Mouse (Mus musculus) macrophage (primary cell): ENCODE results near the gene Btnl10. TPM values are rescaled to one million over a fixed set of nuclear protein-coding genes. Genes with fewer than 3 reads are reported as not detected.

Experiments
- polyA plus RNA-seq: library from polyadenylated mRNA; stranded (reverse); fragments of 250-400 nt; gene quantifications from 3 replicates; pipeline ENCODE4 v1.2.4, GENCODE M21; 2018; ENCODE audit warnings: inconsistent platforms

The Btnl10 gene
- polyA plus RNA-seq, 1 experiment from 2014 or later, result not detected

Other genes starting within 250 kb of the Btnl10 start
- gene Olfr320, start 236.8 kb upstream of the Btnl10 start, polyA plus RNA-seq, result not detected in 3 replicates
- not detected in 3 replicates for gene Olfr319, start 218.7 kb upstream of the Btnl10 start, polyA plus RNA-seq
- not detected in 3 replicates for gene Olfr318, start 193.9 kb upstream of the Btnl10 start, polyA plus RNA-seq
- not detected in 3 replicates for gene Olfr317, start 178.7 kb upstream of the Btnl10 start, polyA plus RNA-seq
- not detected in 3 replicates for gene Olfr316, start 165.2 kb upstream of the Btnl10 start, polyA plus RNA-seq
- gene Olfr315, start 144.7 kb upstream of the Btnl10 start, polyA plus RNA-seq, result not detected in 3 replicates
- not detected in 3 replicates for gene Olfr314, start 135.0 kb upstream of the Btnl10 start, polyA plus RNA-seq
- not detected in 3 replicates for gene Fam183b, start 115.9 kb upstream of the Btnl10 start, polyA plus RNA-seq
- gene Olfr313, start 102.9 kb upstream of the Btnl10 start, polyA plus RNA-seq, result not detected in 3 replicates
- gene Olfr312, start 88.7 kb upstream of the Btnl10 start, polyA plus RNA-seq, result not detected in 3 replicates
- not detected in 3 replicates for gene Olfr311, start 78.7 kb upstream of the Btnl10 start, polyA plus RNA-seq
- 1.1 to 3.3 TPM (median 2.3 TPM) in 3 replicates for gene Gm12258, start 70.8 kb upstream of the Btnl10 start, polyA plus RNA-seq
- 1.9 to 2.7 TPM (median 1.9 TPM) in 3 replicates for gene 2810021J22Rik, start 50.7 kb upstream of the Btnl10 start, polyA plus RNA-seq
- gene Zfp39, start 13.7 kb upstream of the Btnl10 start, polyA plus RNA-seq, result 2.0 to 3.7 TPM (median 2.2 TPM) in 3 replicates
- gene Rnf187, start 21.0 kb downstream of the Btnl10 start, polyA plus RNA-seq, result 45.0 to 110 TPM (median 97.1 TPM) in 3 replicates
- 0.50 to 0.78 TPM in 2 of 3 replicates, not detected in the other for gene Hist3h2ba, start 31.0 kb downstream of the Btnl10 start, polyA plus RNA-seq
- gene Hist3h2a, start 36.8 kb downstream of the Btnl10 start, polyA plus RNA-seq, result 16.2 to 56.9 TPM (median 24.3 TPM) in 3 replicates
- gene Trim17, start 36.8 kb downstream of the Btnl10 start, polyA plus RNA-seq, result 0.07 to 0.14 TPM in 2 of 3 replicates, not detected in the other
- 11.4 to 20.3 TPM (median 14.2 TPM) in 3 replicates for gene Trim11, start 60.2 kb downstream of the Btnl10 start, polyA plus RNA-seq
- 0.01 TPM in 1 of 3 replicates, not detected in the others for gene Obscn, start 218.5 kb downstream of the Btnl10 start, polyA plus RNA-seq
- 2.9 to 4.7 TPM (median 3.3 TPM) in 3 replicates for gene Iba57, start 245.8 kb downstream of the Btnl10 start, polyA plus RNA-seq